Mouse (Mus musculus) liver, embryonic 11.5 days (tissue): ENCODE measurements around the gene Msrb1. TPM values are rescaled to one million over a fixed set of nuclear protein-coding genes. Genes with fewer than 3 reads are reported as not detected.

Experiments
- ATAC-seq: fragments of 200-750 bp; cut with Nextera tagmentation; replicated peaks from 2 replicates; pipeline ENCODE4 v1.8.0; 2017; ENCODE audit warnings: moderate number of reproducible peaks, mild to moderate bottlenecking, moderate TSS enrichment, moderate library complexity; ENCODE audit not compliant: low FRiP score
- DNase-seq: peaks from one replicate; pipeline ENCODE4 v3.0.0-alpha.2; 2017; ENCODE audit warnings: low spot score
- H3K27ac ChIP-seq: fragments of 300-500 bp; sonication (generic); 2 replicates; pipeline ENCODE4 v1.5.1; 2014; ENCODE audit warnings: mild to moderate bottlenecking, low read depth, low read length, control low read depth
- H3K27me3 ChIP-seq: fragments of 300-500 bp; sonication (generic); replicated peaks from 2 replicates; pipeline ENCODE4 v1.6.1; 2014; ENCODE audit warnings: low read length, mixed read lengths; ENCODE audit not compliant: control insufficient read depth, insufficient read depth
- H3K36me3 ChIP-seq: fragments of 300-500 bp; sonication (generic); 2 replicates; pipeline ENCODE4 v1.6.1; 2014; ENCODE audit warnings: mild to moderate bottlenecking, low read length, moderate library complexity, mixed read lengths; ENCODE audit not compliant: control insufficient read depth, insufficient read depth
- H3K4me1 ChIP-seq: fragments of 300-500 bp; sonication (generic); replicated peaks from 2 replicates; pipeline ENCODE4 v1.6.1; 2014; ENCODE audit warnings: low read length, mixed read lengths; ENCODE audit not compliant: control insufficient read depth, insufficient read depth
- H3K4me2 ChIP-seq: fragments of 300-500 bp; sonication (generic); 2 replicates; pipeline ENCODE4 v1.6.1; 2014; ENCODE audit warnings: mild to moderate bottlenecking, control low read depth, moderate library complexity
- H3K4me3 ChIP-seq: fragments of 300-500 bp; sonication (generic); 2 replicates; pipeline ENCODE4 v1.5.1; 2014; ENCODE audit warnings: low read depth, low read length, control low read depth
- H3K9ac ChIP-seq: fragments of 300-500 bp; sonication (generic); 2 replicates; pipeline ENCODE4 v1.6.1; 2014; ENCODE audit warnings: low read depth, low read length, control low read depth
- H3K9me3 ChIP-seq: fragments of 300-500 bp; sonication (generic); 2 replicates; pipeline ENCODE4 v1.6.1; 2016; ENCODE audit warnings: low read length, inconsistent platforms, mixed read lengths; ENCODE audit not compliant: control insufficient read depth
- WGBS: fragments of 180-500 bp; shearing (Covaris S2); extraction: QIAGEN DNeasy Blood & Tissue Kit; methylation state at CpG from one replicate; pipeline ENCODE4 v1.1.7; 2014; 5-methylcytosine and 5-hydroxymethylcytosine counted together
- polyA plus RNA-seq: library from polyadenylated mRNA; unstranded; fragments of >200 nt; fragmentation: Nextera tagmentation; extraction: Ambion mirVana; gene quantifications from 2 replicates; pipeline ENCODE4 v1.2.1, GENCODE M21; 2014

Gene Msrb1
- polyA plus RNA-seq: 30.7 and 31.0 TPM in 2 replicates

DNA sequence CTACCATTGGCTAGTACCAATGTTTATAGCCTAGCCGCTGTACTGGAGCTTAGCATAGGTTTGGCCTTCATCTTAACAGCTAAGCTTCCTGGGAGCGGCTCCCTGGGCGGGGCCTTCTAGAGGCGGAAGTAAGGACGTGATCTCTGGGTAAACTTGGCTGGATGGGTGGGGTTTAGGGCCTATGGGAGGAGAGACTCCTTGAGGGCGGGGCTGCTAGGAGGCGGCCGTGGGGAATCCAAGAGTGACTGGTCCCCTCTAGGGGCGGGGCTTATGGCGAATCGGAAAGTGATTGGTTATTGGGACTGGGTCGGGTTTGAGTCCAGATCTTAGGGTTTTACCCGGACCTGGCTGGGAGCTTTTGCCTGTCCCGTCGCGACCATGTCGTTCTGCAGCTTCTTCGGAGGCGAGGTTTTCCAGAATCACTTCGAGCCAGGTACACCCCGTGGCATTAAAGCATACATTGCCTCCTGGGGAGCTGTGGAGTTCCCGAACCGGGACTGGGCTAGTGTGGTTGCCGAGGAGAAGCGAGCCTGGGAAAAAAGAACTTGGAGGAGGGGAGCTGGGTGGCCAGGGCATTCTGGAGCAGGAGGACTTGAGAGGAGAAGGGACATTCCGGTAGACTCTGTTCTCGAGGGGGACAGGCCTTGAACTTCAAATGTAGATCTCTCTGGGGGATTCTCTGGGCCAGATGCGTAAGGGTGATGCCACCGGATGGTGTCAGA is at the start of gene Msrb1:
Gene Msrb1, plus strand, starts transcription at position 313 of the 722 bp plus-strand sequence.
- Histone ChIP-seq H3K36me3 (no peaks in the 10 kb centered on the region), H3K9me3 (no peaks in the 10 kb centered on the region), H3K27ac (peak within 1 kb of the TSS; percentile 49), H3K27me3 (no peaks in the 10 kb centered on the region), H3K4me3 (peak within 1 kb of the TSS; percentile 71), H3K4me2 (peak within 1 kb of the TSS; percentile 90), H3K9ac (peak within 1 kb of the TSS; percentile 77), H3K4me1 (peaks cover 12% of the 10 kb centered on the region)
- DNase-seq (peak; percentile 94), ATAC-seq (peak; percentile 96)
- under 1% methylated on average over 29 of the region's 29 CpGs for WGBS

DNA sequence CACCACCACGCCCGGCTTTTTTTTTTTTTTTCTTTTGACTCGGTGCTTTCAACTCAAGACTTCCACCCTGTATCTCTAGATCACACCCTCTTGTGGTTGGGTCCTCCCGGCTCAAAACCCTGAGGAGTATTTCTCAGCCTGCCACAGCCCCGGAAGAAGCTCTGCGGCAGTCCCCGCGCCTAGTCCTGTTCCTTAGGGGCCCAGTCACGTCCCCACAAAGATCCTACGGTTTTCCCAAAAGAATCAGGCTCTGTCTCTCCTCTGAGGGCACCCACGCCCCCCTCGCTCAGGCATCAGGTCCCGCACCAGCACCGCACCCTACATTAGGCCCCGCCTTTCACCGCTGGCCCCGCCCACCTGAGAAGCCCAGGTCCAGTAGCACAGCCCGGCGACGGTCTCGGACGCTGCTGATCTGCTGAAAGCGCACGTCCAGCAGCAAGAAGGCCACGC is 49.3 kb upstream of the Msrb1 start:
- Histone ChIP-seq H3K4me3 (peak overlapping the region; percentile 52), H3K27me3 (peaks cover 49% of the 10 kb centered on the region), H3K9ac (peak overlapping the region; percentile 43; the same call in 1 of the 2 replicates), H3K36me3 (no peaks in the 10 kb centered on the region), H3K4me1 (peaks cover 21% of the 10 kb centered on the region), H3K27ac (peak overlapping the region; percentile 15; the same call in 1 of the 2 replicates), H3K9me3 (no peaks in the 10 kb centered on the region), H3K4me2 (peak overlapping the region; percentile 82)
- DNase-seq (peak; percentile 62), ATAC-seq (peak; percentile 70)
- WGBS: under 1% methylated on average over 24 of the region's 25 CpGs

DNA sequence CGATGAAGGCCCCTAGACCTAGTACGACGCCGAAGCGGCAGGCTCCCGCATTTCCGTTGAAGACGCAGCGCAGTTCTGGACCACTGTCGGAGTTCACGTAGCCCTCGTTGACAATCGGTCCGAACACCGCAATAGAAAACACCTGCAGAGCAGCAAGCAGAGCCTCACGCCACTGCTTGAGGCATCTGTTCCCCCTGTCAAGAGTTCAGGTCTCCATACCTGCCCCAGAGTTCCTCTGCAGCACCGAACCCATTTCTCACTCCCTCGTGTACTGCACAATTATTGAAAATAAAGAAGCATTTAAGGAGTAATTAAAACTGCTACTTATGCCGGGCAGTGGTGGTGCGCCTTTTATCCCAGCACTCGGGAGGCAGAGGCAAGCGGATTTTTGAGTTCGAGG is 48.8 kb upstream of the Msrb1 start:
- Histone ChIP-seq H3K36me3 (peaks cover under 1% of the 10 kb centered on the region; the same call in 1 of the 2 replicates), H3K4me1 (peaks cover 21% of the 10 kb centered on the region), H3K4me3 (peak overlapping the region; percentile 52), H3K27ac (no peak overlapping the region), H3K9ac (peak overlapping the region; percentile 43; the same call in 1 of the 2 replicates), H3K4me2 (peak overlapping the region; percentile 82), H3K27me3 (peaks cover 49% of the 10 kb centered on the region), H3K9me3 (no peaks in the 10 kb centered on the region)
- DNase-seq (no peak), ATAC-seq (no peak)
- 18% methylated on average over 23 of the region's 23 CpGs for WGBS

DNA sequence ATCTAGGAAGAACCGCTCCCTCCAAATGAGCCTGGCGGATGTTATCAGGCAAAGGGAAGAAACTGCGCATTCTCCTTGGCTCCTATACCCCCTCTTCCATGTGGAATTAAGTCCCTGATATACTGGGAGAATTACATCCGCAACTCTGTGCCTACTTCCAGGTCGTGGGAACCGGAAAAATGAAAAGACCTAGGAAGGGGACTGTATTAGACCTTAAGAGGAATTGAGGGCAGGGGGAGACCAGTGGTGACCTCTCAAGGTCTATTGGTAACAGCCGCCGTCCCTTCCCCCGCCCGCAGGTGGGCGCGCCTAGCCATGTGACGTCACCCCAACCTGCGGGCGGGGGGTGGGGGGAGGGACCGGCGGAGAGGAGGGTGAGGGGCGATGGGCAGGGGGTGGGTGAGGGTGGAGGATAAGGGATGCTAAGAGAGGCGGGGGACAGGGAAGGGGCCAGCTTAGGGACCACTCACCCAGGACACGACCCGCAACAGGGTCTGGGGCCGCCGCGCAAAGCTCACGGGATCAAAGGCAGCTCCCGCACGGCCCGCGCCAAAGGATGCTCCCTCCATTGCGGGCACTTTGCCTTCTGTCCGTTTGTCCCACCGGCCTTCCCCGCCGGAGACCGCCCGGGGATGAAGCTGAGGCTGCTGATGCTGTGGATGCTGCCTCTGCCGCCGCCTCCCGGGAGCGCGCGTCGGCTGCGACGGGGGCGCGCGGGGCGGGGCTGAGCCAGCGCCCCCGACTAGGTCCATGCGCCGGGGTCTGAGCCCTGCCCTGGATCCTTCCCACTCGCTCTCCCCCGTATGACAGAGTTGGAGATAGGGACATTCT is 47.0 kb upstream of the Msrb1 start, which contains the start of gene Syngr3:
Gene Syngr3, minus strand, starts transcription at position 705 of the 831 bp plus-strand sequence.
- no peak for DNase-seq

DNA sequence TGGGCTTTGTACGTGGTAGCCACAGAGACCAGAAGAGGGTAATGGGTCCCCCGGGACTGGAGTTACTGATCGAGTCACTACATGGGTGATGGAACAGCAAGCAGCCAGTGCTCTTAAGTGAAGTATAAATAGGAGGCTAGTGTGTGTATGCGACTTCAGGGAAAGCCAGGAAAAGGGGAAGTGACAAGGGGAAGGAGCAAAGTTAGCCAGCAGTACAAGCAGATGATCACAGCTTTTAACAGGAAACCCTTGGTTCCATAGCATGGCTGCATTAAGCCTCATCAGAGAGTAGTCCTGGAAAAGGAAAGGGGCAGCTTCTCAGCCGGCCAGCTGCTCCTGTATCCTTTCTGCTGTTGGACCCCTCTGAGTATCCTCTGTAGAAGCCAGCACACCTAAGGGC is 44.1 kb upstream of the Msrb1 start:
- H3K27me3 ChIP-seq: peaks cover 41% of the 10 kb centered on the region

More for the DNA sequence above, 47.0 kb upstream of the Msrb1 start, which contains the start of gene Syngr3:
- H3K27ac ChIP-seq: no peak within 1 kb of the TSS
- peaks cover 49% of the 10 kb centered on the region for H3K27me3 ChIP-seq
- peaks cover 4% of the 10 kb centered on the region; the same call in 1 of the 2 replicates for H3K36me3 ChIP-seq
- no peaks in the 10 kb centered on the region for H3K9me3 ChIP-seq
- H3K4me3 ChIP-seq: peak within 1 kb of the TSS; percentile 49
- peaks cover 21% of the 10 kb centered on the region for H3K4me1 ChIP-seq
- H3K4me2 ChIP-seq: peak within 1 kb of the TSS; percentile 76
- ATAC-seq: no peak
- no peak within 1 kb of the TSS for H3K9ac ChIP-seq
- WGBS: 2% methylated on average over 54 of the region's 55 CpGs

DNA sequence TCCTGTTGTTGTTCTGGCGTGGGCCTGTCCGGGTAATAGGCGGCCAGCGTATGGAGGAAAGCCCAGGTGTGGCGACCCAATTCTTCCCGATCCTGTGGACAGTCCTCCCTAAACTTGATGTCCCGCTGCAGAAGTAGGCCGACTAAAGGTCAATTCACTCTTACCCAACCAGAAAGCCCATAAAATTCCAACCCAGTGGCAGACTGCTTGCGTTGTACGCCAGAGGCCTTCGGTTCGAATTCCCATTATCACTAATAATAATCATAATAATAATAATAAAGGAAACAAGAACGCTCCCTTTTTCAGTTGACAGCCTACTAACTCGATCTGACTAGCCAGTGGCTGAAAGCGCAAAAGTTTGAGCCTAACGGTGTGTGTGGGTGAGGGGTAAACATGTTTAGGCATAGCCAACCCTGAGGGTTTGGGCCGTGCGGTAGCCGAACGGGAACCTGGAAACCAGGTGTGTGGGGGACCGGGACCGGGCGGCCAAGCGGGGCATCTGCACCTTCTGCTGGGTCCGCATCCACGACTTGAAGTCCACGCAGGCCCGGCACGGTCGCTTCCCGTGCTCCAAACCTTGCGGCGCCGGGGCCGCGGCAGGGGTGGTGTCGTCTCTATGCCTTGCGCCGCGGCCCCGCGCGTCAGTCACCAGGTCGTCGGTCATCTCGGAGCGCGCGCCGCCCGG is 41.0 kb upstream of the Msrb1 start:
- Histone ChIP-seq H3K4me3 (peak overlapping the region; percentile 79), H3K36me3 (peaks cover 12% of the 10 kb centered on the region; the same call in 1 of the 2 replicates), H3K9ac (peak overlapping the region; percentile 90), H3K27me3 (peaks cover 10% of the 10 kb centered on the region), H3K9me3 (no peaks in the 10 kb centered on the region), H3K4me1 (peaks cover 16% of the 10 kb centered on the region), H3K27ac (peak overlapping the region; percentile 81), H3K4me2 (peak overlapping the region; percentile 75)
- WGBS: 6% methylated on average over 50 of the region's 51 CpGs
- ATAC-seq (peak; percentile 24), DNase-seq (no peak)

More for the DNA sequence above, 44.1 kb upstream of the Msrb1 start:
- H3K9me3 ChIP-seq: no peaks in the 10 kb centered on the region
- peaks cover 4% of the 10 kb centered on the region; the same call in 1 of the 2 replicates for H3K36me3 ChIP-seq
- no peak overlapping the region for H3K4me3 ChIP-seq
- DNase-seq (no peak), ATAC-seq (no peak)
- H3K4me2 ChIP-seq: no peak overlapping the region
- peaks cover 25% of the 10 kb centered on the region for H3K4me1 ChIP-seq
- WGBS: 70% methylated on average over 5 of the region's 5 CpGs
- no peak overlapping the region for H3K9ac ChIP-seq
- H3K27ac ChIP-seq: no peak overlapping the region

DNA sequence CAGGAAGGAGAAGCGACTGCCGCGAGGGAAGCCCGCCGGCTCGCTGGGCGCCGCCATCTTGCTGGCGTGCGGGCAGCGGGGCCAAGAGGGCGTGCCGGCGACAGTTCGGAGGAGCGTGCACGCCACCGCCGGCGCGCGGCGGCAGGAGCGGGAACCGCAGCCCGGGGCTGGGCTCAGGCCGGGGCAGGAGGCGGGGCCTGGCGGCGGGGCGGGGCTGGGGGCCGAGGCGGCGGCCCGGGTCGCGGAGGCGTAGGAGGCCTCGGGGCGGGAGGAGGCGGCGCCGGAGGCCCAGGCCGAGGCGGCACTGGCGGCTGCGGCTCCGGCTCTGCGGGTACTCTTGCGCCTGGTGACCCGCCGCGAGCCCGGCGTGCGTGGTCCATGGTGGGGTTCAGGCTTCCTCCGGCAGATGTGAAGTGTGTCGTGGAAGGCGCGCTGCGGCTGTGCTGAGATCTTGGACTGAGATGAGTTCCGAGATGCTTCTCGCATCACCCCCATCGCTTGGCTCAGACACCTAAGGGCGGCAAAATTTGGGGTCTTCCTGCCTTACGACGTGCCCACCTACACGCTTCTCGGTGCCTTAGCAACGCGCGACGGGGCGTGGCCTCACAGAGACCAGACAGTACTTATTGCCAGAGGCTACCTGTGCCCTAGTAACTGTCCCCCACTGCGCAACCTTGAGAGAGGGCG is 40.3 kb upstream of the Msrb1 start, which contains the start of the genes Gfer and Noxo1:
Gene Gfer, minus strand, starts transcription at position 146 of the 687 bp plus-strand sequence.
Gene Noxo1, plus strand, starts transcription at position 224 of the 687 bp plus-strand sequence.
- peaks cover 18% of the 10 kb centered on the region; the same call in 1 of the 2 replicates for H3K36me3 ChIP-seq
- peak within 1 kb of the TSS; percentile 90 for H3K9ac ChIP-seq
- peak; percentile 94 for ATAC-seq
- peak within 1 kb of the TSS; percentile 81 for H3K27ac ChIP-seq
- H3K4me1 ChIP-seq: peaks cover 16% of the 10 kb centered on the region
- H3K4me3 ChIP-seq: peak within 1 kb of the TSS; percentile 79
- peak within 1 kb of the TSS; percentile 75 for H3K4me2 ChIP-seq
- peaks cover 3% of the 10 kb centered on the region for H3K27me3 ChIP-seq
- under 1% methylated on average over 73 of the region's 76 CpGs for WGBS
- H3K9me3 ChIP-seq: no peaks in the 10 kb centered on the region
- peak; percentile 84 for DNase-seq
